Mouse (Mus musculus) CH12.LX (cell line): ENCODE data around the gene Rasal1.

ENCODE experiments used
- CTCF ChIP-seq, 2 experiments: IDR thresholded peaks in 1 of 2; conservative IDR thresholded peaks in 1 of 2; 2 replicates each; pipeline ENCODE4 v1.5.1; 2011 to 2012; ENCODE audit warnings: low read depth in 2 of 2, low read length in 2 of 2, improper control_type of control experiment in 1 of 2, inconsistent platforms in 1 of 2, mild to moderate bottlenecking in 1 of 2, moderate library complexity in 1 of 2
- E2F4 ChIP-seq: IDR thresholded peaks from 2 replicates; pipeline ENCODE4 v1.6.1; 2011; ENCODE audit warnings: low read depth, low read length, improper control_type of control experiment; ENCODE audit not compliant: insufficient replicate concordance
- ELF1 ChIP-seq: IDR thresholded peaks from 2 replicates; pipeline ENCODE4 v1.6.1; 2014; ENCODE audit warnings: low read depth, mild to moderate bottlenecking, inconsistent platforms, low read length, improper control_type of control experiment
- HCFC1 ChIP-seq: IDR thresholded peaks from 2 replicates; pipeline ENCODE4 v1.6.1; 2012; ENCODE audit warnings: low read depth, mild to moderate bottlenecking, inconsistent platforms, low read length, improper control_type of control experiment
- KAT2A ChIP-seq: IDR thresholded peaks from 2 replicates; pipeline ENCODE4 v1.6.1; 2012; ENCODE audit warnings: low read length, improper control_type of control experiment, inconsistent platforms; ENCODE audit not compliant: insufficient replicate concordance
- NELFE ChIP-seq: IDR thresholded peaks from 2 replicates; pipeline ENCODE4 v1.6.1; 2011; ENCODE audit warnings: low read depth, low read length, improper control_type of control experiment
- NRF1 ChIP-seq: IDR thresholded peaks from 2 replicates; pipeline ENCODE4 v1.6.1; 2014; ENCODE audit warnings: low read depth, mild to moderate bottlenecking, inconsistent platforms, low read length, improper control_type of control experiment, moderate library complexity
- POLR2A ChIP-seq: IDR thresholded peaks from 2 replicates; pipeline ENCODE4 v1.6.1; 2011; ENCODE audit warnings: low read depth, mild to moderate bottlenecking, improper control_type of control experiment, low read length
- POLR2AphosphoS2 ChIP-seq: IDR thresholded peaks from 2 replicates; pipeline ENCODE4 v1.6.1; 2011; ENCODE audit warnings: low read depth, low read length, improper control_type of control experiment
- SMC3 ChIP-seq: IDR thresholded peaks from 2 replicates; pipeline ENCODE4 v1.6.1; 2011; ENCODE audit warnings: low read depth, low read length, improper control_type of control experiment
- TCF12 ChIP-seq: IDR thresholded peaks from 2 replicates; pipeline ENCODE4 v1.6.1; 2014; ENCODE audit warnings: low read depth, mild to moderate bottlenecking, inconsistent platforms, low read length, improper control_type of control experiment
- ZC3H11A ChIP-seq: IDR thresholded peaks from 2 replicates; pipeline ENCODE4 v1.6.1; 2012; ENCODE audit warnings: low read depth, mild to moderate bottlenecking, inconsistent platforms, low read length, improper control_type of control experiment

DNA sequence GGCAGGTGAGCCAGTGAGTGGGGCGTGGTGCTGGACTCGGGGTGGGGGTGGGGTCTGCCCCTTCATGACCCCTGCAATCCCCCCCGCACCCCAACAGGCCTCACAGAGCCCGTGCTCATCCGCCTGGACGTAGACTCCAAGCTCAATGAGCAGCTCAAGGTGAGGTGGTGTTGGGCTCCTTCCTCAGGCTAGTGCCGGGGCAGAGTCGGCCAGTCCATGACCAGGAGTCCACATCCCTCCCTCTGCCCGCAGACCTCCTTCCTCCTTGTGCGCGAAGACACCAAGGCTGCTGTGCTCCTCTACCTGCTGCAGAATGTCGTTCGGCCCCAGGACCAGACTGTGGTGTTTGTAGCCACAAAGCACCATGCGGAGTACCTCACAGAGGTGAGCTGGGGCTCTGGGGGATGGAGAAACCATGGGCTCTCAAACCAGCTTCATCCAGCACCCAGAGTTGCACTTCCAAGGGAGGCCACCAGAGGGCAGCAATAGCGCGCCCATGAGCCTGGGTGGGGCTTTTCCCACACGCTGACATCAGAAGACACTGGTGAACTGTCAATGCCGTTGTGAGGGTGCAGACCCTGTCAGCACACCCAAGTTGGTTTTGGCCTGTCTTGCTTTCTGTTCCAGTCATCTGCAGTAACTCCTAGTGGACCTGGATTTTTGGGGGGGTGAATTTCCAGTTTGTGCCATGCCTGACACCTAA is 28.1 kb upstream of the Rasal1 start:
- TF ChIP-seq ZC3H11A (peak; percentile 87), CTCF (conservative IDR thresholded peaks at IDR 0.05 in 1 of 2, IDR thresholded peaks at IDR 0.05 in 1 of 2; ENCODE audit: low read depth in 2 of 2, low read length in 2 of 2) (peak; percentile 96 to 97), E2F4 (no peak), TCF12 (no peak), HCFC1 (no peak), POLR2A (no peak), NELFE (peak; percentile 66; the same call in 1 of the 2 replicates), KAT2A (no peak), SMC3 (peak; percentile 98), ELF1 (peak; percentile 11; the same call in 1 of the 2 replicates), POLR2AphosphoS2 (no peak), NRF1 (peak; percentile 21; the same call in 1 of the 2 replicates)
